Mouse (Mus musculus): ENCODE measurements around the gene Stard13.

Stard13 gene

DNA sequence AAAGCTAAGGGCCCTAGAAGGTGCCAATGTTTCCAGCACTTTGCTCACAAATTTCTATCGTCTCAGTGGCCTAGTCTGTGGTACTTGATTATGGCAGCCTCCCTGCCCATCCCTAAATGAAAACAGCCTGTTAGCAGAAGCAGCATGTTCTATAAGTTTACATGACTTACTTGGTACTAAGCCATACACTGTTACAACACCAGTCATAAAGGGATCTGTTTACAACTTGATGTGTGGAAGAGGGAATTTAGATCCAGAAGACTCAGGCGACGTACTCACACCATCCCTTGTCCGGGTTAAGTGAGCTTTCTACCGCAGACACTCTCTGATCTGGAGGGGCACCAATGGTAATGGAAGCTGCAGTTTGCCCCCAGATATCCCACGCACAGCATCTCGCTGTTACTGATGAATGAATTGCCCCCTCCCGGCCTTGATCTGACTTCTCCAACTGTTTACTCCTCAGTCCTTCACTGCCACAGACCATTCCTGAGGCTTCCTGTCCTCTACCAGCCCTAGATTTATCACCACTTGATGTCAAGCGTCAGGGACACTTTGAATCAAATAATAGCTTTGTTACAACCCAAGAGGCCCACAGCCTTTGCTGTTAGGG is 53.4 kb downstream of the Stard13 start:
- DNase-seq (ENCODE audit: low read depth, low spot score) = no peak

- no peak for DNase-seq (ENCODE audit: low read depth, low spot score)
Observed at GRCm38 (mm10) chr5:151177171-151177570, 56.5 kb downstream of the Stard13 start.

GRCm38 (mm10) chr5:151175897-151176313 is 57.7 kb downstream of the Stard13 start:
- DNase-seq (ENCODE audit: low read depth, low spot score) = no peak

- DNase-seq (ENCODE audit: low read depth, low spot score) = no peak
Observed at GRCm38 (mm10) chr5:151174485-151175460, 58.9 kb downstream of the Stard13 start.

GRCm38 (mm10) chr5:151173774-151174173 is 59.9 kb downstream of the Stard13 start:
- no peak for DNase-seq (ENCODE audit: low read depth, low spot score)

- no peak for DNase-seq (ENCODE audit: low read depth, low spot score)
Observed at GRCm38 (mm10) chr5:151170168-151170750, 63.4 kb downstream of the Stard13 start.

- DNase-seq (ENCODE audit: low read depth, low spot score) = no peak
Observed at GRCm38 (mm10) chr5:151168191-151168590, 65.4 kb downstream of the Stard13 start.

DNA sequence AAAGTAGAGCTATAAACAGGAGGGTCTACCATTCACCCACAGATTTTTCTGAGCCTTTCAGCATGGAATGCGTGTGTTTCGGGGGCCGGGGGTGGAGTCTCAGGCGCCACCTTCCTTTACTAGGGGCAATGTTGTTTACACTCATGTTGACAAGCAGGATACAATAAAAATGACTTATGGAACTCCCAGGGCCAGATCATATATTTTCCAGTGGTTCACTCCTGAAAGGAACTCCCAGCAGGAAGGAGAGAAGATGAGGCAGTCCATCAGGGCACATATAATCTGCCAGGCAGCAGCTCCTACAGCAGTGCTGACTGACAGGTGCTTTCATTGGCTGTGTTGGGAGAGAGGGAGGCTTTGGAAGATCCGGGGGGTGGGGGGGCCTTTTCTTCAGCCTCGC is 66.0 kb downstream of the Stard13 start:
- DNase-seq (ENCODE audit: low read depth, low spot score) = no peak

- DNase-seq (ENCODE audit: low read depth, low spot score) = no peak
Observed at GRCm38 (mm10) chr5:151166266-151166665, 67.4 kb downstream of the Stard13 start.

DNA sequence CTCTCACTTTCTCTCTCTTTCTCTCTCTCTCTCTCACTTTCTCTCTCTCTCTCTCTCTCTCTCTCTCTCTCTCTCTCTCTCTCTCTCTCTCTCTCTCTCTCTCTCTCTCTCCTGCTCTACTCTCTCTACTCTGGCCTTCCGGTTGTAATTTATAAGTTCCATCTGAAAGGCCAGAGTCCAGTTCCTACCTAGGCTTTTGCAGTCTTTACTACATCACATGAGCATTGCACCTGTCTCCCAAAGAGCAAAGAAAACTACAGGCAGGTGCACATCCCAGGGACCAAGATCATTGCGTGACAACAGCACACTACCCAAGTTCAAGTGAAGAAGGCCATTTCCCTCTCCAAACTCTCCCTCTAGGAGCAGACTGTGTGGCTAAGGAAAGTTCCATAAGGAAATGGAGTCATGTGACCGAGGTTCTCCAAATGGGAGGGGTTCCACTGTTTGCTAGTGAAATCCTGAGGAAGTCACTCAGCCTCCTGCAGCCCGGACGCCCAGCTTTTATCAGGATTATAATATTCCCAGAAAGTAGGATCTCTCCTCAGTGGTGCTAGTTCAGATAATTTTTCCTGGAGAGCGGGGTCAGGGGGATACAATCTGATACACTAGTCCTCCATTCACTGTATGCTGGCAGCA is 68.1 kb downstream of the Stard13 start:
- no peak for DNase-seq (ENCODE audit: low read depth, low spot score)

- no peak for DNase-seq (ENCODE audit: low read depth, low spot score)
Observed at GRCm38 (mm10) chr5:151164815-151165214, 68.8 kb downstream of the Stard13 start.

- no peak for DNase-seq (ENCODE audit: low read depth, low spot score)
Observed at GRCm38 (mm10) chr5:151162642-151163041, 71.0 kb downstream of the Stard13 start.

DNA sequence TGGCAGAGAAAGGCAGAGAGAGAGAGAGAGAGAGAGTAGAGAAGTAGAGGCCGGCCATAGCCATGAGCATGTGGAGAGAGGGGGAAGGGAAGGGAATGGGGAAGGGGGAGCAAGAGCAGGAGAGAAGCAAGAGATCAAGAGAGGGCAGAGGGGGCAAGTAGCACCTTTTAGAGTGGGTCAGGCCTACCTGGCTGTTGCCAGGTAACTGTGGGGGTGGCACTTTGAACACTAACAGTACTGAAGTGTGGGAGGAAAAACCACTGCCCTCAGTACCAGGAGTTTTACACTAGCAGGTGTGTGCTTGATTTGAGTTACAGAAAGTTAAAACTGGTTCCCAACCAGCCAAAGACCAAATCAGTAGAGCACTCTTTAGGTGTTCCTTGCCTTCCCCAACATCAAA is 78.4 kb downstream of the Stard13 start:
- no peak for DNase-seq (ENCODE audit: low read depth, low spot score)

GRCm38 (mm10) chr5:151154780-151155179 is 78.9 kb downstream of the Stard13 start:
- DNase-seq (ENCODE audit: low read depth, low spot score) = no peak

DNA sequence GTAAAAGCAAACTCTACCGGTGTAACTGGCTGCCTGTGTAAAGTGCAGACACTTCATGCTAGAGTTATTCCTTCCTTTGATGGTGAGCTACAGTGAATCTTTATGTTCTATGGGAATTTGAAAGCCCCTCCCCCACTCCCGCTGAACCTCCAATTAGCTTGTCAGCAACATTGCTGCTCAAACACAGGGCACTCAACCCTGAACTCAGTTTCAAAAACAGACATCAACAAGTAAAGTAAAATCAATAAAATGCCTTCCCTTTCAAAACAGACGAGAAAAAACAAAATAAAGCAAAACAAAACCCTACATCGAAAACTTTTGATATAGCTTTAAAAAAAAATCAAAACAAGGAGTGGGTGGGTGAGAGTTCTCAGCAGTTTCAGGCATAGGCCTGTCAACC is 79.6 kb downstream of the Stard13 start:
- no peak for DNase-seq (ENCODE audit: low read depth, low spot score)

DNA sequence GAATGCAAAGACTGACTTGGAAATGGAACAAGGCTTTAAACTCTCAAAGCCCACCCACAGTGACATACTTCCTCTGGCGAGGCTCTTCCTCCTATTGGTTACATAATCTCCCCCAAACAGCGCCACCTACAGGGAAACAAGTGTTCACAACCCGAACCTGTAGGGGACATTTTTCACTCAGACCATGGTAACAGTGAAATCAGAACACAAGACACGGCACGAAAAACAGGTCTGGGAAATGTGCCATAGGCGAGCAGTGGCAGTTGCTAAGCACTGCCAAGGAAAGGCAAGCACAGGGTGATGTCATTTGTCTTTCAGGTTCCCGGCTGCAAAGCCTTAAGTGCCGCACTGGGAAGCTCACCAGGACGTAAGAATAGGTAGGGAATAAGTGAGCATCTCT is 82.1 kb downstream of the Stard13 start:
- no peak for DNase-seq (ENCODE audit: low read depth, low spot score)

- no peak for DNase-seq (ENCODE audit: low read depth, low spot score)
Observed at GRCm38 (mm10) chr5:151149509-151149908, 84.1 kb downstream of the Stard13 start.

DNA sequence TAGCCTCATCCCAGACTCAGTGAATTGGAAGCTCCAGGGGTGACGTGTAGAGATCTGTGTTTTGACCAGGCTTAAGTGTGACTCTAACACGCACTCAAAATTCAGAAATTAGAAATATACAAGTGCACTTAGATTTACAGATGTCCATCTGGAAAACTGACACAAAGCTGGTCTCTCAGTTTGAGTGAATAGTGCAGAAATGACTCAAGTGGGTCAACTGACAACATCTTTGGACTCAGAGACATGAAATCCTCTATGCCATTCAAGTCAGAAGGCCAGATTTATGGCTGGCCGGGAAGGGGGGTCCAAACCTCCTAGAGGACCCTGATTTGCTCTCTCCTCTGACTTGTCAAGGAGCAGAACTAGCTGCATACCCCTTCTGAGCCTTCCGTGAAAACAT is 85.6 kb downstream of the Stard13 start:
- no peak for DNase-seq (ENCODE audit: low read depth, low spot score)

DNA sequence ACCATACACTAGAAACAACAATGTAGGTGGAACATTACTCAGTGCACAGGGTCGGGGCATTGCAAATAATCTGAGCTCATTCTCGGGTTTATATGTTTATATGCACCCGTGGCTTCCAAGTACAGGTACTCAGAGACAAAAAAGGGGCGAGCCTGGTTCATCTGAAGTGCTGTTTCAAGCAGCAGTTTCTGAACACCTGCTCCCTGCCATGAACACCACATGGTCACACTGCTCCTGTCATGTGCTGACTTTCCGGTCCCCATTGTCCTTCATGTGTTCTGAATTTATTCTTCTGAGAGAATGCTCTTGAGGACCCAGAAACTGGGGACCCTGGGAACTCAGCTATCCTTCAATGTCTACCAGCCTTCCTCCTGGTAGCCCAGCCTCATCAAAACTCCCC is 87.8 kb downstream of the Stard13 start:
- no peak for DNase-seq (ENCODE audit: low read depth, low spot score)

DNA sequence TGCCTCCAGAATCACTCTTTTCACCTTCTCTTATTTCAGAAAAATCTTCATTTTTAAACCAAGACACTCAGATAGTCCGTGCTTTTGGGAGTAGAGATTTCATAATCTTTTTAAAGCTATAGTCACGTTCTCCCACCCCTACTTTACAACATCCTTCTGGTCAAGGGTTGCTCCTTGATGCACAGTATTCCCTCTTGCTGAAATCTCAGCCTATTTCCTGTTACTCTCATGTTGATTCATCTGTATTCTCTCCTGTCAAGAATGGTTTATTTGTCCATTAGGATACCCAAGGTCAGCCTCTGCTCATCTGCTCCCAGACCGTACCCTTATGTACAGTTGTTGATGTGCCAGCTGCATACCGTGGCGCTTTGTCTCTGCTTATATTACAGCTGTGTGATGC is 89.7 kb downstream of the Stard13 start:
- DNase-seq (ENCODE audit: low read depth, low spot score) = no peak

GRCm38 (mm10) chr5:151142671-151143601 is 90.7 kb downstream of the Stard13 start:
- DNase-seq (ENCODE audit: low read depth, low spot score) = no peak

Data from c-Kit-negative CD71-positive TER-119-positive erythroid progenitor cells, embryonic 14.5 days (primary cell).